Mouse (Mus musculus) CH12.LX (cell line): Measurements from ENCODE around the gene Med15.

ENCODE experiments used
- CTCF ChIP-seq, 2 experiments: IDR thresholded peaks in 1 of 2; conservative IDR thresholded peaks in 1 of 2; 2 replicates each; pipeline ENCODE4 v1.5.1; 2011 to 2012; ENCODE audit warnings: low read depth in 2 of 2, low read length in 2 of 2, improper control_type of control experiment in 1 of 2, inconsistent platforms in 1 of 2, mild to moderate bottlenecking in 1 of 2, moderate library complexity in 1 of 2
- E2F4 ChIP-seq: IDR thresholded peaks from 2 replicates; pipeline ENCODE4 v1.6.1; 2011; ENCODE audit warnings: low read depth, low read length, improper control_type of control experiment; ENCODE audit not compliant: insufficient replicate concordance
- GABPA ChIP-seq: IDR thresholded peaks from 2 replicates; pipeline ENCODE4 v1.6.1; 2012; ENCODE audit warnings: low read depth, low read length, improper control_type of control experiment, inconsistent platforms; ENCODE audit not compliant: insufficient replicate concordance
- HCFC1 ChIP-seq: IDR thresholded peaks from 2 replicates; pipeline ENCODE4 v1.6.1; 2012; ENCODE audit warnings: low read depth, mild to moderate bottlenecking, inconsistent platforms, low read length, improper control_type of control experiment
- MAFK ChIP-seq: IDR thresholded peaks from 2 replicates; pipeline ENCODE4 v1.6.1; 2011; ENCODE audit warnings: low read length, improper control_type of control experiment; ENCODE audit not compliant: insufficient replicate concordance
- MXI1 ChIP-seq: IDR thresholded peaks from 2 replicates; pipeline ENCODE4 v1.6.1; 2011; ENCODE audit warnings: mild to moderate bottlenecking, low read depth, low read length, improper control_type of control experiment
- POLR2A ChIP-seq: IDR thresholded peaks from 2 replicates; pipeline ENCODE4 v1.6.1; 2011; ENCODE audit warnings: low read depth, mild to moderate bottlenecking, improper control_type of control experiment, low read length
- UBTF ChIP-seq: IDR thresholded peaks from 2 replicates; pipeline ENCODE4 v1.6.1; 2012; ENCODE audit warnings: low read depth, mild to moderate bottlenecking, inconsistent platforms, low read length, improper control_type of control experiment, moderate library complexity

DNA sequence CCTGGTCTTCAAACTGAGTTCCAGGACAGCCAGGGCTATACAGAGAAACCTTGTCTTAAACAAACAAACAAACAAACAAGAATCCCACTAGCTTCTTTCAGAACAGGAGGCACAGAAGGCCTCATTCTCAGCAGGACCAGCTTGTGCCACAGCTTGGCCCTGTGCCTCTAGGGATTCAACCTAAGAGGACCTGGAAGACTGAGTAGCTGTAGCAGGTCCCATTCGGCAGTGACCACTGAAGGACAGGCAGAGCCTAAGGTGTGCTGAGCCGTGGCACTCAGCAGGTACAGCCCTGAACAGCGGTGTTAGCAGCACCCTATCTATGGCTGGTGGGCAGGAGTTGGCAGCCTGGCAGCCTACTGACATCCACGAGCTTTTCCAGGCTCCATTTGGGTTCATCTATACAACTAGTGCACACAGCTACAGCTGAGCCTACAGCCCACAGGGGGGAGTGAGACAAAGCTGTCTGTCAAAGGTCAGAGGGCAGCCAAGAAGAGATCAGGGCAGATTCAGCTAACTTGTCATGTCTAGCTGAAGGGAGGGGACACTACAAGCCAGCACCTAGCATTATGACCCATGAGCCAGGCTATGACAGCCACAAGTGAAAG, 78.4 kb downstream of the Med15 start:
- TF ChIP-seq UBTF (no peak), CTCF (conservative IDR thresholded peaks at IDR 0.05 in 1 of 2, IDR thresholded peaks at IDR 0.05 in 1 of 2; ENCODE audit: low read depth in 2 of 2, low read length in 2 of 2) (no peak), HCFC1 (no peak), MXI1 (no peak), E2F4 (no peak), GABPA (no peak), POLR2A (no peak), MAFK (no peak)
